Mouse (Mus musculus): ENCODE data around the gene Far2. TPM values are rescaled to one million over a fixed set of nuclear protein-coding genes. Genes with fewer than 3 reads are reported as not detected.

Far2 gene
- polyA plus RNA-seq, 1 experiment from 2014 or later, result 1.2 TPM

DNA sequence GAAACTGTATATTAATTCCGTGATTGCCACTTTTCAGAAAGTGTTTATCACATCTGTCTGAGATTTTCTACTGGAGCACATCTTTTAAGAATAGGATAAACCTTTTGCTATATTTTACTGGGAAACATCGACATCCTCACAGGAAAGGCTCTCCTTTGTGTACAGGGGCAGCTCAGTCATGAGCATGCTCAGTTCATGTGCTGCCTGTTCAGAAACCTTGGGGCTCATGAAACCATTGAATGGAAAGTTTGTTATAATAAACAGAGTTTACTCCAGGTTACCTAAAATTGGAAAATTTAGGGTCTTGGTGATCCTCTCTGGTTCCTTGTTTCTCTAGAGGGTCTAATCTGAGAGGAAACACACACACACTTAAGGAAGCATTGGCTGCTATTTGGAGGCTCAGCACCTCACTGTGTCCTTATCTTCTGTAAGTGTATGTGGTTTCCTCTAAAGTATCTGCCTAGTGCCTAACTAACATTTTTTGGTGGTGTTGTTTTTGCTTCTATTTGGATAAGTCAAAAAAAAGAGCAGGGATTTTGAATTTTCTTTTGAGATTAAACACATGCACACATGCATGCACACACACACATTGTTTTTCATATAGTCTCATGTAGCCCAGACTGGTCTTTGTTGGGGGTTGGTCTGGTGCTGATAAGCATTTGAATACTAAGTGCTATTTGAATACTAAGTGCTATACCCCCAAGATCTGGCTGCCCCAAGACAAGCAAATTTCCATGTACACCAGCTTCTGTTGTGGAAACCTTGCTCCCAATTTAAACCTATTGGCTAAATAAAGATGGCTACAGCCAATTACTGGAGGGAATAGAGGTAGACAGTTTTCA lies 171.4 kb downstream of the Far2 start:
- Histone ChIP-seq H3K9ac (replicated peaks) (no peak overlapping the region), H3K27ac (ENCODE audit: low read depth) (no peak overlapping the region), H3K4me3 (ENCODE audit: low read depth, low read length) (no peak overlapping the region), H3K4me1 (ENCODE audit: insufficient read depth) (peaks cover 4% of the 10 kb centered on the region; the same call in 1 of the 2 replicates), H3K9me3 (ENCODE audit: low read length) (no peaks in the 10 kb centered on the region), H3K36me3 (replicated peaks; ENCODE audit: insufficient read depth, low read length) (peaks cover 2% of the 10 kb centered on the region; the same call in 1 of the 2 replicates), H3K27me3 (ENCODE audit: insufficient read depth, low read length) (no peaks in the 10 kb centered on the region), H3K4me2 (ENCODE audit: low read depth, low read length) (no peak overlapping the region)
- no peak for ATAC-seq
- 56% methylated on average over 2 of the region's 2 CpGs for WGBS (ENCODE audit: insufficient replicate concordance)
- TF ChIP-seq CTCF (IDR thresholded peaks at IDR 0.05; ENCODE audit: low read depth) (no peak), EP300 (IDR thresholded peaks at IDR 0.05; ENCODE audit: low read depth) (no peak)
- no peak for DNase-seq

DNA sequence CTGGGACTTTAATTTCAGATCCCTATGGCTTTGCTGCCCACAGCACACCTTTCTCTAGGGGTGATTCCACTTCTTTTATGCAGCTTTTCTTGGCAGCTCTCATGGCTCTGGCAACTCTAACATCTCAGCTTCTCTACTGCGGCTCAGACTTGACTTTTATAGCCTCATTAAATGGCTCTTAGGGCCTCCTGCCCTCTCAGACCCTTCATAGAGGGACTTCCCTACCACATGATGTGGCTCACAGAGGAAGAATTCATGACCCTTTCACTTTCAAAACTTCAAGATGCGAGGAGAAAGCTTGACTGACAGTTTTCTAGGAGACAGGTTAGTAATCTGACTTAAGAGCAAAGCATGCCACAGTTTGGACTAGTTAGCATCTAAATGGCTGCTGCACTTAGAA lies 175.6 kb downstream of the Far2 start:
- no peaks in the 10 kb centered on the region for H3K27me3 ChIP-seq (ENCODE audit: insufficient read depth, low read length)
- H3K36me3 ChIP-seq (replicated peaks; ENCODE audit: insufficient read depth, low read length), result 0 out of 2 replicates have a peak, but pooled peaks cover 2% of the 10 kb centered on the region
- no peaks in the 10 kb centered on the region for H3K9me3 ChIP-seq (ENCODE audit: low read length)
- DNase-seq (no peak), ATAC-seq (no peak)
- TF ChIP-seq EP300 (IDR thresholded peaks at IDR 0.05; ENCODE audit: low read depth) (no peak), CTCF (IDR thresholded peaks at IDR 0.05; ENCODE audit: low read depth) (no peak)
- WGBS (ENCODE audit: insufficient replicate concordance), result 73% methylated on average over 2 of the region's 2 CpGs
- no peak overlapping the region for H3K9ac ChIP-seq (replicated peaks)
- H3K27ac ChIP-seq (ENCODE audit: low read depth), result no peak overlapping the region
- no peak overlapping the region for H3K4me3 ChIP-seq (ENCODE audit: low read depth, low read length)
- H3K4me2 ChIP-seq (ENCODE audit: low read depth, low read length), result no peak overlapping the region
- H3K4me1 ChIP-seq (ENCODE audit: insufficient read depth), result no peaks in the 10 kb centered on the region

- H3K27ac ChIP-seq (ENCODE audit: low read depth), result no peak overlapping the region
- no peaks in the 10 kb centered on the region for H3K36me3 ChIP-seq (replicated peaks; ENCODE audit: insufficient read depth, low read length)
- TF ChIP-seq CTCF (IDR thresholded peaks at IDR 0.05; ENCODE audit: low read depth), result no peak
- no peak for TF ChIP-seq EP300 (IDR thresholded peaks at IDR 0.05; ENCODE audit: low read depth)
- H3K9me3 ChIP-seq (ENCODE audit: low read length), result no peaks in the 10 kb centered on the region
- H3K9ac ChIP-seq (replicated peaks), result no peak overlapping the region
- 57% methylated on average over 3 of the region's 3 CpGs for WGBS (ENCODE audit: insufficient replicate concordance)
- no peaks in the 10 kb centered on the region for H3K27me3 ChIP-seq (ENCODE audit: insufficient read depth, low read length)
- DNase-seq (no peak), ATAC-seq (no peak)
- no peaks in the 10 kb centered on the region for H3K4me1 ChIP-seq (ENCODE audit: insufficient read depth)
- H3K4me2 ChIP-seq (ENCODE audit: low read depth, low read length), result no peak overlapping the region
- H3K4me3 ChIP-seq (ENCODE audit: low read depth, low read length), result no peak overlapping the region
Measured at GRCm38 (mm10) chr6:148227542-148227941, 180.5 kb downstream of the Far2 start.

Other genes starting within 250 kb of the Far2 start
- gene Ergic2, start 165.1 kb downstream of the Far2 start, polyA plus RNA-seq (2015; fragmentation: Nextera tagmentation; extraction: Ambion mirVana), result 102 TPM in 2 replicates